Mouse (Mus musculus): ENCODE measurements around the gene Padi1. TPM values are rescaled to one million over a fixed set of nuclear protein-coding genes. Genes with fewer than 3 reads are reported as not detected.

Gene Padi1
- polyA plus RNA-seq (2012; fragmentation: generic; extraction: Trizol), result under 1 TPM in 1 of 2 experiments, not detected in 1; 0.01 TPM

GRCm38 (mm10) chr4:140845666-140846065 is at the start of gene Padi1:
Gene Padi1 (minus strand): TSS chr4:140845778.

GRCm38 (mm10) chr4:140810458-140811260 is 34.9 kb downstream of the Padi1 start, which contains the start of gene Padi3:
Gene Padi3 (minus strand): TSS chr4:140810648.

GRCm38 (mm10) chr4:140774025-140774800 is 71.4 kb downstream of the Padi1 start, which contains the start of gene Padi4:
Gene Padi4 (minus strand): TSS chr4:140774236.

Other genes starting within 250 kb of the Padi1 start
- 10 to 100 TPM in 1 of 2 experiments, 1 to 10 TPM in 1; 5.1 to 23.2 TPM for gene Arhgef10l, start 179.8 kb downstream of the Padi1 start, polyA plus RNA-seq (2012; fragmentation: generic; extraction: Trizol)
- 100 to 1,000 TPM in 1 of 2 experiments, 10 to 100 TPM in 1; 69.0 to 120 TPM for gene Rcc2, start 145.2 kb downstream of the Padi1 start, polyA plus RNA-seq (2012; fragmentation: generic; extraction: Trizol)
- not detected for gene Padi6, start 103.1 kb downstream of the Padi1 start, polyA plus RNA-seq (2012; fragmentation: generic; extraction: Trizol)
- under 1 TPM; 0.04 to 0.05 TPM for gene Padi4, start 71.5 kb downstream of the Padi1 start, polyA plus RNA-seq (2012; fragmentation: generic; extraction: Trizol)
- under 1 TPM; 0.06 to 0.22 TPM for gene Padi3, start 35.1 kb downstream of the Padi1 start, polyA plus RNA-seq (2012; fragmentation: generic; extraction: Trizol)
- gene Padi2, start 60.6 kb upstream of the Padi1 start, polyA plus RNA-seq (2012; fragmentation: generic; extraction: Trizol), result under 1 TPM; 0.27 to 0.33 TPM
- 100 to 1,000 TPM; 193 to 286 TPM for gene Sdhb, start 115.4 kb upstream of the Padi1 start, polyA plus RNA-seq (2012; fragmentation: generic; extraction: Trizol)
- 10 to 100 TPM; 11.1 to 31.0 TPM for gene Atp13a2, start 141.1 kb upstream of the Padi1 start, polyA plus RNA-seq (2012; fragmentation: generic; extraction: Trizol)
- gene Mfap2, start 164.6 kb upstream of the Padi1 start, polyA plus RNA-seq (2012; fragmentation: generic; extraction: Trizol), result under 1 TPM; 0.07 to 0.87 TPM
- gene Crocc, start 214.8 kb upstream of the Padi1 start, polyA plus RNA-seq (2012; fragmentation: generic; extraction: Trizol), result 10 to 100 TPM in 1 of 2 experiments, 1 to 10 TPM in 1; 3.2 to 10.6 TPM
- 10 to 100 TPM; 47.9 to 60.1 TPM for gene Necap2, start 232.6 kb upstream of the Padi1 start, polyA plus RNA-seq (2012; fragmentation: generic; extraction: Trizol)
- gene Spata21, start 242.6 kb upstream of the Padi1 start, polyA plus RNA-seq (2012; fragmentation: generic; extraction: Trizol), result not detected

All from C3H10T1/2 (cell line).